22 mouse cellular contexts compared by ENCODE assay signal in genomic region chr10:23181572-23182493, GRCm38 (mm10).
A peak's percentile ranks its signal among the peaks of the same experiment; 100 is the strongest.
DNase-seq lines count a peak whose midpoint lies in the region; ATAC-seq and TF ChIP-seq lines count a peak whose summit lies in the region.
"Had no signal": no experiment of that assay in that cellular context is flagged by ENCODE, and none has a peak within 500 bp of the region (broad histone marks: within the 10 kb centered on the region; RNA-seq: fewer than 3 reads in every experiment).

No protein-coding gene starts in this region.

- no peaks in the 10 kb centered on the region for H3K27me3 ChIP-seq in embryonic facial prominence, embryonic 14.5 days (replicated peaks; ENCODE audit: control insufficient read depth, insufficient read depth, low read length)
- no peaks in the 10 kb centered on the region for H3K27me3 ChIP-seq in embryonic facial prominence, embryonic 10.5 days (replicated peaks; ENCODE audit: low read depth, poor library complexity, severe bottlenecking)
- H3K27me3 ChIP-seq in kidney, postnatal 0 days (ENCODE audit: insufficient read depth, low read length): no peaks in the 10 kb centered on the region
- H3K27me3 ChIP-seq: forebrain, embryonic 15.5 days; hindbrain, embryonic 12.5 days had no signal

- 70% methylated on average over 11 of the region's 11 CpGs for WGBS in embryonic facial prominence, embryonic 14.5 days
- WGBS in embryonic facial prominence, embryonic 10.5 days: 85% methylated on average over 11 of the region's 11 CpGs
- WGBS in kidney, postnatal 0 days: 42% methylated on average over 11 of the region's 11 CpGs

- peak; percentile 34; the same call in 1 of the 2 replicates for ATAC-seq in embryonic facial prominence, embryonic 14.5 days (ENCODE audit: low read depth)
- 0 out of 2 replicates have a peak, but pooled peaks have one; percentile 34 for ATAC-seq in kidney, postnatal 0 days (replicated peaks; ENCODE audit: low FRiP score, low read depth)
- ATAC-seq in frontal cortex, adult (ENCODE audit: low TSS enrichment): no peak
- ATAC-seq: CD4-positive, CD25-positive, alpha-beta regulatory T cell, adult 4 months; forebrain, embryonic 15.5 days; hindbrain, embryonic 16.5 days; inflammation-experienced regulatory T-cells, adult 6 months had no signal

- H3K4me3 ChIP-seq in embryonic facial prominence, embryonic 14.5 days (ENCODE audit: low read depth, low read length): no peak overlapping the region
- H3K4me3 ChIP-seq in embryonic facial prominence, embryonic 10.5 days: no peak overlapping the region
- no peak overlapping the region for H3K4me3 ChIP-seq in kidney, postnatal 0 days (replicated peaks; ENCODE audit: low read depth, low read length)
- H3K4me3 ChIP-seq: forebrain, embryonic 15.5 days; heart, embryonic 10.5 days; hindbrain, embryonic 12.5 days had no signal

- no peak for TF ChIP-seq CTCF in kidney, postnatal 0 days (IDR thresholded peaks at IDR 0.05; ENCODE audit: low read depth)

- peaks cover 6% of the 10 kb centered on the region for H3K4me1 ChIP-seq in embryonic facial prominence, embryonic 14.5 days (ENCODE audit: control insufficient read depth, insufficient read depth, low read length)
- peaks cover 15% of the 10 kb centered on the region for H3K4me1 ChIP-seq in embryonic facial prominence, embryonic 10.5 days
- no peaks in the 10 kb centered on the region for H3K4me1 ChIP-seq in kidney, postnatal 0 days (replicated peaks; ENCODE audit: insufficient read depth, low read length)
- H3K4me1 ChIP-seq: heart, embryonic 10.5 days had no signal

- H3K9me3 ChIP-seq in embryonic facial prominence, embryonic 14.5 days (ENCODE audit: control insufficient read depth, low read length): no peaks in the 10 kb centered on the region
- no peaks in the 10 kb centered on the region for H3K9me3 ChIP-seq in embryonic facial prominence, embryonic 10.5 days
- H3K9me3 ChIP-seq in kidney, postnatal 0 days (replicated peaks; ENCODE audit: low read length): no peaks in the 10 kb centered on the region
- H3K9me3 ChIP-seq: forebrain, embryonic 15.5 days; G1E; heart, embryonic 10.5 days; hindbrain, embryonic 12.5 days had no signal

- no peaks in the 10 kb centered on the region for H3K36me3 ChIP-seq in embryonic facial prominence, embryonic 14.5 days (ENCODE audit: control insufficient read depth, insufficient read depth, low read length)
- no peaks in the 10 kb centered on the region for H3K36me3 ChIP-seq in embryonic facial prominence, embryonic 10.5 days (replicated peaks)
- no peaks in the 10 kb centered on the region for H3K36me3 ChIP-seq in kidney, postnatal 0 days (ENCODE audit: insufficient read depth, low read length)
- H3K36me3 ChIP-seq: forebrain, embryonic 15.5 days; G1E; heart, embryonic 10.5 days; hindbrain, embryonic 12.5 days had no signal

- H3K4me2 ChIP-seq in embryonic facial prominence, embryonic 14.5 days (ENCODE audit: low read depth, low read length): no peak overlapping the region
- no peak overlapping the region for H3K4me2 ChIP-seq in kidney, postnatal 0 days (ENCODE audit: low read length)
- H3K4me2 ChIP-seq: forebrain, embryonic 15.5 days; hindbrain, embryonic 12.5 days had no signal

- H3K27ac ChIP-seq in embryonic facial prominence, embryonic 14.5 days (replicated peaks; ENCODE audit: low read depth, low read length): no peak overlapping the region
- H3K27ac ChIP-seq in embryonic facial prominence, embryonic 10.5 days (replicated peaks): no peak overlapping the region
- H3K27ac ChIP-seq in kidney, postnatal 0 days: no peak overlapping the region
- H3K27ac ChIP-seq: forebrain, embryonic 15.5 days; heart, embryonic 10.5 days; hindbrain, embryonic 12.5 days had no signal

- H3K9ac ChIP-seq in embryonic facial prominence, embryonic 14.5 days (ENCODE audit: low read depth, low read length): no peak overlapping the region
- H3K9ac ChIP-seq in kidney, postnatal 0 days (ENCODE audit: low read depth, low read length): no peak overlapping the region
- H3K9ac ChIP-seq: forebrain, embryonic 15.5 days; hindbrain, embryonic 12.5 days had no signal

- DNase-seq in embryonic facial prominence, embryonic 14.5 days (ENCODE audit: low spot score): no peak
- DNase-seq in embryonic facial prominence, embryonic 10.5 days (ENCODE audit: low spot score): no peak
- peak; percentile 25 for DNase-seq in gastrocnemius, postnatal 25 days
- DNase-seq in gastrocnemius, postnatal 10 days: no peak
- peak; percentile 83 for DNase-seq in kidney, postnatal 0 days (ENCODE audit: low spot score)
- DNase-seq in kidney, adult 8-10 months: no peak
- DNase-seq: adrenal gland, adult 8-10 months; adrenal gland, postnatal 36 days; B cell, adult 2 months; cerebellum, adult 2 months; cerebellum, postnatal 10 days; heart, adult 18-20 months; heart, postnatal 10 days; heart, postnatal 4 days had no signal

Comparison
In these comparisons a context has a peak if more than half of its experiments do, and no peak if none do; other contexts are left out.
1. DNase-seq: peak in gastrocnemius, postnatal 25 days (single experiment) and kidney, postnatal 0 days (single experiment); none in embryonic facial prominence, embryonic 14.5 days (single experiment), embryonic facial prominence, embryonic 10.5 days (single experiment), gastrocnemius, postnatal 10 days (single experiment) and kidney, adult 8-10 months (0 of 2).